Mouse (Mus musculus) liver, embryonic 12.5 days (tissue): ENCODE measurements around the gene Ift20. TPM values are rescaled to one million over a fixed set of nuclear protein-coding genes. Genes with fewer than 3 reads are reported as not detected.
"Not testable (repeated sequence)": the region's sequence is repeated elsewhere in the genome, so short reads cannot be mapped to it uniquely, and the experiment has no call there.

ENCODE experiments used
- ATAC-seq: fragments of 200-750 bp; cut with Nextera tagmentation; 2 replicates; pipeline ENCODE4 v1.8.0; 2017; ENCODE audit warnings: moderate number of reproducible peaks, mild to moderate bottlenecking, moderate library complexity
- H3K27ac ChIP-seq: fragments of 300-500 bp; sonication (generic); 2 replicates; pipeline ENCODE4 v1.5.1; 2016; ENCODE audit warnings: mild to moderate bottlenecking
- H3K27me3 ChIP-seq: fragments of 300-500 bp; sonication (generic); replicated peaks from 2 replicates; pipeline ENCODE4 v1.6.1; 2016; ENCODE audit warnings: mild to moderate bottlenecking, moderate library complexity
- H3K36me3 ChIP-seq: fragments of 300-500 bp; sonication (generic); 2 replicates; pipeline ENCODE4 v1.6.1; 2016; ENCODE audit warnings: mild to moderate bottlenecking, moderate library complexity
- H3K4me1 ChIP-seq: fragments of 300-500 bp; sonication (generic); 2 replicates; pipeline ENCODE4 v1.6.1; 2016
- H3K4me2 ChIP-seq: fragments of 300-500 bp; sonication (generic); 2 replicates; pipeline ENCODE4 v1.6.1; 2016; ENCODE audit warnings: mild to moderate bottlenecking, moderate library complexity
- H3K4me3 ChIP-seq: fragments of 300-500 bp; sonication (generic); 2 replicates; pipeline ENCODE4 v1.5.1; 2016; ENCODE audit warnings: mild to moderate bottlenecking, moderate library complexity
- H3K9ac ChIP-seq: fragments of 300-500 bp; sonication (generic); 2 replicates; pipeline ENCODE4 v1.6.1; 2016; ENCODE audit warnings: mild to moderate bottlenecking, moderate library complexity
- H3K9me3 ChIP-seq: fragments of 300-500 bp; sonication (generic); replicated peaks from 2 replicates; pipeline ENCODE4 v1.6.1; 2016; ENCODE audit warnings: mild to moderate bottlenecking, moderate library complexity
- WGBS: fragments of 180-500 bp; shearing (Covaris S2); methylation state at CpG from one replicate; pipeline ENCODE4 v1.1.7; 2016; ENCODE audit not compliant: insufficient replicate concordance; 5-methylcytosine and 5-hydroxymethylcytosine counted together
- polyA plus RNA-seq: library from polyadenylated mRNA; unstranded; fragments of >200 nt; fragmentation: Nextera tagmentation; extraction: Ambion mirVana; gene quantifications from 2 replicates; pipeline ENCODE4 v1.2.1, GENCODE M21; 2016

Ift20 gene
- polyA plus RNA-seq, 1 experiment from 2014 or later: 84.7 TPM

DNA sequence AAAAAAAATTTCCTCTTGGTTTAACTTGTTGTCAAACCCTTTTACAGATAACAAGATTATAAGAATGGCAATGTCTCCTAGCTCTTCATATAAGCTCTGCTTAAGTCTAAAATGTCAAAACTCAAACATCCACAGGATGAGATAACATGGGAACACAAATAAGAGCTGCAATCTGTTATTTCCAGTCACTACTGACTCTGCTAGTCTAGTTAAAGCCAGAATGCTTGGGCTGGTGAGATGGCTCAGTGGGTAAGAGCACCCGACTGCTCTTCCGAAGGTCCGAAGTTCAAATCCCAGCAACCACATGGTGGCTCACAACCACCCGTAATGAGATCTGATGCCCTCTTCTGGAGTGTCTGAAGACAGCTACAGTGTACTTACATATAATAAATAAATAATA, 37.9 kb downstream of the Ift20 start:
- not testable (repeated sequence) for H3K9ac ChIP-seq, ATAC-seq, H3K27ac ChIP-seq, H3K9me3 ChIP-seq, H3K27me3 ChIP-seq, H3K4me2 ChIP-seq, H3K4me3 ChIP-seq
- 83% methylated on average over 4 of the region's 4 CpGs for WGBS
- H3K36me3 ChIP-seq: peaks cover 44% of the 10 kb centered on the region
- H3K4me1 ChIP-seq: peaks cover 14% of the 10 kb centered on the region; the same call in 1 of the 2 replicates

- Histone ChIP-seq H3K4me3 (no peak overlapping the region), H3K27me3 (no peaks in the 10 kb centered on the region), H3K4me2 (no peak overlapping the region), H3K27ac (peak overlapping the region; percentile 22; the same call in 1 of the 2 replicates), H3K9ac (no peak overlapping the region), H3K4me1 (0 out of 2 replicates have a peak, but pooled peaks cover 9% of the 10 kb centered on the region), H3K36me3 (peaks cover 45% of the 10 kb centered on the region), H3K9me3 (no peaks in the 10 kb centered on the region)
- ATAC-seq: no peak
- WGBS: 72% methylated on average over 3 of the region's 3 CpGs
Measured at GRCm38 (mm10) chr11:78574536-78574935, 38.4 kb downstream of the Ift20 start.

DNA sequence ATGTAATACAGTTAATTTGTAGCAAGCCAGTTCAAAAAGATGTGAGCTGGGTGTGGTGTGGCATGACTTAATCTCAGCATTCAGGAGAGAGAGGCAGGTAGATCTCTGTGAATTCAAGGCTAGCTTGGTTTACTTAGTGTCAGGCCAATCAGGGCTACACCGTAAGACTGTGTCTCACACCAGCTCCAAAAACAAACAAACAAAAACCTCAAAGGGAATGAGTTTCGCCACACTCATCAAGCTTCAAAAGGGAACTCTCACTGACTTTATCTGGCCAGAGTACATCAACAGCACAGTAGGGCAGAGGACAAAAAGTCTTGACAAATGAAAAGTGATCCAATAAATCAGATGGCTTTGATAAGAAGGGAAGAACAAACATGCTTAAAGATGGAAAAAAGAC, 38.8 kb downstream of the Ift20 start:
- H3K4me1 ChIP-seq: 0 out of 2 replicates have a peak, but pooled peaks cover 5% of the 10 kb centered on the region
- WGBS: 70% methylated on average over 2 of the region's 2 CpGs

DNA sequence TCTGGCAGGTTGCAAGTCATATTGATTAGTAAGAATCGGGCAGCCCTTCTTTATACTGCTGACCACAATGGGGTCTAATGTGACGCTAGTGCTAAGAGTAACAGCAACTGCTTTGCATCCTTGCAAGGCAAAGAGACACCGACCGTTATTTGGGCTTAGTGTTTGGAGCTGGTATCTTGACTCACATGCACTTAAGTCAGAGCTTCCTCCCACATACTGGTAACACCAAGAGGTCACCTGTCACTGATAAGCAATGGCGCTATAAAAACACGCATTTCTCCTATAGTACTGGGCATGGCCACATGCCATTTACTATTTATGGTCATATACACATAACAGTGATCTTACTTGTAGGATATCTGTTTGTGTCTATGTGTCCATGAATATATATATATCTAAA, 46.7 kb downstream of the Ift20 start:
- Histone ChIP-seq H3K9ac (no peak overlapping the region), H3K27ac (no peak overlapping the region), H3K27me3 (no peaks in the 10 kb centered on the region), H3K36me3 (peaks cover 43% of the 10 kb centered on the region), H3K4me1 (peaks cover 9% of the 10 kb centered on the region), H3K9me3 (no peaks in the 10 kb centered on the region), H3K4me2 (no peak overlapping the region), H3K4me3 (no peak overlapping the region)
- 46% methylated on average over 6 of the region's 6 CpGs for WGBS
- no peak for ATAC-seq

More for the DNA sequence above, 38.8 kb downstream of the Ift20 start:
- ATAC-seq: peak; percentile 37; the same call in 1 of the 2 replicates
- Histone ChIP-seq H3K27me3 (no peaks in the 10 kb centered on the region), H3K36me3 (peaks cover 46% of the 10 kb centered on the region), H3K27ac (no peak overlapping the region; the same call in 1 of the 2 replicates), H3K4me2 (no peak overlapping the region), H3K9ac (no peak overlapping the region), H3K4me3 (no peak overlapping the region), H3K9me3 (no peaks in the 10 kb centered on the region)

DNA sequence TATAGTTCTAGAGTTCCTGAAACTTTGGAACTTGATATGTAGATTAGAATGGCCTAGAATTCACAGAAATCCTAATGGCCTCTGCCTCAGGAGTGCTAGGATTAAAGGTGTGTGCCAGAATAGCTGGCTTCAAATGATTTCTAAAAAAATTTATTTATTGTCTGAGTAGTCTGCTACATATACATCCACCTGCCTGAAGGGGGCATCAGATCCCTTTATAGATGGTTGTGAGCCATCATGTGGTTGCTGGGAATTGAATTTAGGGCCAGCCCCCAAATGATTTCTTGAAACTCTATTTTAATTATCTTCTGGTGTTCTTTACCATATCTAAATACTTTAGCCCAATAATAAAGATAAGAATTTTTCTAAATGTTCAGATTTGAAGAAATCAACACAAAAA, 49.9 kb downstream of the Ift20 start:
- Histone ChIP-seq H3K4me1 (peaks cover 9% of the 10 kb centered on the region), H3K4me2 (no peak overlapping the region), H3K9me3 (no peaks in the 10 kb centered on the region), H3K36me3 (peaks cover 31% of the 10 kb centered on the region), H3K27ac (no peak overlapping the region), H3K27me3 (no peaks in the 10 kb centered on the region), H3K4me3 (no peak overlapping the region), H3K9ac (no peak overlapping the region)
- no peak for ATAC-seq

- peaks cover 20% of the 10 kb centered on the region for H3K36me3 ChIP-seq
- H3K27ac ChIP-seq, H3K9ac ChIP-seq, H3K4me1 ChIP-seq, H3K4me3 ChIP-seq, ATAC-seq, H3K27me3 ChIP-seq, H3K9me3 ChIP-seq, H3K4me2 ChIP-seq: not testable (repeated sequence)
- WGBS: 57% methylated on average over 1 of the region's 1 CpGs
Measured at GRCm38 (mm10) chr11:78587677-78588076, 51.5 kb downstream of the Ift20 start.

Other genes starting within 250 kb of the Ift20 start
- gene BC030499, start 245.5 kb upstream of the Ift20 start, polyA plus RNA-seq: 0.22 and 0.23 TPM in 2 replicates
- gene Spag5, start 234.8 kb upstream of the Ift20 start, polyA plus RNA-seq: 38.6 and 40.0 TPM in 2 replicates
- 4.7 and 5.1 TPM in 2 replicates for gene Aldoc, start 213.4 kb upstream of the Ift20 start, polyA plus RNA-seq
- gene Pigs, start 207.9 kb upstream of the Ift20 start, polyA plus RNA-seq: 40.8 and 42.6 TPM in 2 replicates
- 46.5 and 50.4 TPM in 2 replicates for gene Unc119, start 192.9 kb upstream of the Ift20 start, polyA plus RNA-seq
- not detected in 2 replicates for gene Foxn1, start 149.8 kb upstream of the Ift20 start, polyA plus RNA-seq
- 0.05 TPM in 1 of 2 replicates, not detected in the other for gene Slc13a2, start 114.1 kb upstream of the Ift20 start, polyA plus RNA-seq
- 5.7 and 6.3 TPM in 2 replicates for gene Slc46a1, start 70.7 kb upstream of the Ift20 start, polyA plus RNA-seq
- gene Sarm1, start 38.6 kb upstream of the Ift20 start, polyA plus RNA-seq: 0.25 and 0.38 TPM in 2 replicates
- gene Vtn, start 37.3 kb upstream of the Ift20 start, polyA plus RNA-seq: 206 and 223 TPM in 2 replicates
- 0.12 TPM in 1 of 2 replicates, not detected in the other for gene Sebox, start 32.9 kb upstream of the Ift20 start, polyA plus RNA-seq
- gene Tmem199, start 24.2 kb upstream of the Ift20 start, polyA plus RNA-seq: 40.6 and 41.7 TPM in 2 replicates
- gene Poldip2, start 24.2 kb upstream of the Ift20 start, polyA plus RNA-seq: 96.0 and 96.7 TPM in 2 replicates
- gene Tnfaip1, start within 50 bp of the Ift20 start, polyA plus RNA-seq: 22.3 and 22.6 TPM in 2 replicates
- 111 and 128 TPM in 2 replicates for gene Tmem97, start 14.4 kb downstream of the Ift20 start, polyA plus RNA-seq
- 7.6 and 8.6 TPM in 2 replicates for gene Nlk, start 161.0 kb downstream of the Ift20 start, polyA plus RNA-seq
- gene Ccnq, start 215.4 kb downstream of the Ift20 start, polyA plus RNA-seq: 30.3 and 32.4 TPM in 2 replicates